Mouse (Mus musculus) heart, embryonic 15.5 days (tissue): ENCODE measurements around the gene Thsd4. TPM values are rescaled to one million over a fixed set of nuclear protein-coding genes. Genes with fewer than 3 reads are reported as not detected.

Source experiments
- ATAC-seq: fragments of 200-750 bp; cut with Nextera tagmentation; replicated peaks from 2 replicates; pipeline ENCODE4 v1.8.0; 2017; ENCODE audit warnings: low read depth, moderate TSS enrichment; ENCODE audit not compliant: insufficient number of reproducible peaks, insufficient read depth, low FRiP score
- H3K27ac ChIP-seq: fragments of 300-500 bp; sonication (generic); 2 replicates; pipeline ENCODE4 v1.5.1; 2015; ENCODE audit warnings: mild to moderate bottlenecking, inconsistent platforms
- H3K27me3 ChIP-seq: fragments of 300-500 bp; sonication (generic); 2 replicates; pipeline ENCODE4 v1.6.1; 2015; ENCODE audit warnings: inconsistent platforms
- H3K36me3 ChIP-seq: fragments of 300-500 bp; sonication (generic); 2 replicates; pipeline ENCODE4 v1.6.1; 2015; ENCODE audit warnings: mild to moderate bottlenecking, inconsistent platforms
- H3K4me1 ChIP-seq: fragments of 300-500 bp; sonication (generic); replicated peaks from 2 replicates; pipeline ENCODE4 v1.6.1; 2015; ENCODE audit warnings: inconsistent platforms
- H3K4me2 ChIP-seq: fragments of 300-500 bp; sonication (generic); 2 replicates; pipeline ENCODE4 v1.6.1; 2015; ENCODE audit warnings: inconsistent platforms, mild to moderate bottlenecking, moderate library complexity
- H3K4me3 ChIP-seq: fragments of 300-500 bp; sonication (generic); 2 replicates; pipeline ENCODE4 v1.5.1; 2015; ENCODE audit warnings: mild to moderate bottlenecking, inconsistent platforms
- H3K9ac ChIP-seq: fragments of 300-500 bp; sonication (generic); 2 replicates; pipeline ENCODE4 v1.6.1; 2015; ENCODE audit warnings: mild to moderate bottlenecking, inconsistent platforms
- H3K9me3 ChIP-seq: fragments of 300-500 bp; sonication (generic); replicated peaks from 2 replicates; pipeline ENCODE4 v1.6.1; 2016; ENCODE audit warnings: inconsistent platforms
- WGBS: fragments of 180-500 bp; shearing (Covaris S2); methylation state at CpG from one replicate; pipeline ENCODE4 v1.1.7; 2015; ENCODE audit warnings: mixed read lengths; 5-methylcytosine and 5-hydroxymethylcytosine counted together
- polyA plus RNA-seq: library from polyadenylated mRNA; unstranded; fragments of >200 nt; fragmentation: Nextera tagmentation; extraction: Ambion mirVana; gene quantifications from 2 replicates; pipeline ENCODE4 v1.2.1, GENCODE M21; 2015

Thsd4 gene
- polyA plus RNA-seq, 1 experiment from 2014 or later = 7.5 TPM

- no peaks in the 10 kb centered on the region for H3K4me1 ChIP-seq
- 79% methylated on average over 7 of the region's 7 CpGs for WGBS
- no peaks in the 10 kb centered on the region for H3K27me3 ChIP-seq
- H3K36me3 ChIP-seq = no peaks in the 10 kb centered on the region
- ATAC-seq = no peak
- no peaks in the 10 kb centered on the region for H3K9me3 ChIP-seq
- no peak overlapping the region for H3K4me2 ChIP-seq
- no peak overlapping the region for H3K9ac ChIP-seq
- H3K27ac ChIP-seq = no peak overlapping the region
- no peak overlapping the region for H3K4me3 ChIP-seq
Observed at GRCm38 (mm10) chr9:60160194-60160593, 361.7 kb downstream of the Thsd4 start.

GRCm38 (mm10) chr9:60152990-60153389 lies 368.9 kb downstream of the Thsd4 start:
- H3K9ac ChIP-seq = no peak overlapping the region
- no peak for ATAC-seq
- H3K4me2 ChIP-seq = no peak overlapping the region
- H3K36me3 ChIP-seq = no peaks in the 10 kb centered on the region
- 88% methylated on average over 1 of the region's 1 CpGs for WGBS
- no peaks in the 10 kb centered on the region for H3K27me3 ChIP-seq
- no peak overlapping the region for H3K4me3 ChIP-seq
- no peaks in the 10 kb centered on the region for H3K4me1 ChIP-seq
- no peaks in the 10 kb centered on the region; the same call in 1 of the 2 replicates for H3K9me3 ChIP-seq
- no peak overlapping the region for H3K27ac ChIP-seq

DNA sequence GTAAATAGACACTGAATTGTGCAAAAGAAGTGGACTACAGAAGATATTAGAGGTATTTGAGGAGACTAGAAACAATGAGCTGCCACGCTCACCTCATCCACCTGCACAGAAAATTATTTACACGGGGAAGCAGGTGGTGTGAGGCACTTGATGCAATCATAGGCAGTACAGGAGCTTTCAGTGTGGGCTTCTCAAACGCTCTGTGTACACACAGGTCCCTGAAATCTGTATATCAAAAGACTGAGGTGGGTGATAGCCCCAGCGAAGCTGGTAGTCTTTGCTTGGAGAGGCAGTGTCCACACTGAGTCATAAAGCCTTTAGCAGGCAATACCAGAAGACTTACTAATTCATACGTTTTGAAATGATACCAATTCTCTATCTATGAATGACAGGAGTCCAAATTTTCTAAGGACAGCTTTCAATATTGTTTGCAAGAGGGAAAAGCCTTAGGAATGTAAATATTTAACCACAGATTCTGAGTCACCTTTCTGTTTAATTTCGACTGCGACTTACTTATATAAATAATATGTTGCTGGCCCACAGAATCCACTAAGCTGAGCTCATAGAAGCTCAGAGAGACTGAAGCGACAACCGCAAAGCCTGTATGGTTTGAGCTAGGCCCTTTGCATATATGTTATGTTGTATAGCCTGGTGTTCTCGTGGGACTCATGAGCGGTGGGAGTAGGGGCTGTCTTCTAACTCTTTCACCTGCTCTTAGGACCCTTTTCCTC lies 369.8 kb downstream of the Thsd4 start:
- H3K27me3 ChIP-seq = no peaks in the 10 kb centered on the region
- H3K36me3 ChIP-seq = no peaks in the 10 kb centered on the region
- H3K4me3 ChIP-seq = no peak overlapping the region
- ATAC-seq = no peak
- H3K4me1 ChIP-seq = no peaks in the 10 kb centered on the region
- H3K4me2 ChIP-seq = no peak overlapping the region
- WGBS = 78% methylated on average over 11 of the region's 11 CpGs
- H3K27ac ChIP-seq = no peak overlapping the region
- no peak overlapping the region for H3K9ac ChIP-seq
- H3K9me3 ChIP-seq = no peaks in the 10 kb centered on the region; the same call in 1 of the 2 replicates

DNA sequence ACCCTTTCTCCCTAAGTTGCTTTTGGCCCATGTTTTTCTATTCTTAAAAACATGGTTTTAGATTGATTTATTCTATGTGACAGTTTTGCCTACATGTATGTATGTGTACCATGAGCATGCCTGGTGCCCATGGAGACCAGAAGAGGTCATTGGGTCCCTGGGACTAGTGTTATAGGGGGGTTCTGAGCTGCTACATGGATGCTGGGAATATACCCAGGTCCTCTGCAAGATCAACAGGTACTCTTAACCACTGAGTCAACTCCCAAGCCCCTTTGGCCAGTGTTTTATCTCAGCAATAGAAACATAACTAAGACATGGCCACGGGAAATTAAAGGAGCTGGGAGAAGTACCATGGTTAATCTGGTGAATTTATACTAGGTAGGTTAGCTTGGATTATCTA lies 371.3 kb downstream of the Thsd4 start:
- Histone ChIP-seq H3K4me2 (no peak overlapping the region), H3K27me3 (no peaks in the 10 kb centered on the region), H3K4me1 (no peaks in the 10 kb centered on the region), H3K9me3 (no peaks in the 10 kb centered on the region; the same call in 1 of the 2 replicates), H3K9ac (no peak overlapping the region), H3K36me3 (no peaks in the 10 kb centered on the region), H3K27ac (no peak overlapping the region), H3K4me3 (no peak overlapping the region)
- no peak for ATAC-seq
- 85% methylated on average over 1 of the region's 1 CpGs for WGBS

DNA sequence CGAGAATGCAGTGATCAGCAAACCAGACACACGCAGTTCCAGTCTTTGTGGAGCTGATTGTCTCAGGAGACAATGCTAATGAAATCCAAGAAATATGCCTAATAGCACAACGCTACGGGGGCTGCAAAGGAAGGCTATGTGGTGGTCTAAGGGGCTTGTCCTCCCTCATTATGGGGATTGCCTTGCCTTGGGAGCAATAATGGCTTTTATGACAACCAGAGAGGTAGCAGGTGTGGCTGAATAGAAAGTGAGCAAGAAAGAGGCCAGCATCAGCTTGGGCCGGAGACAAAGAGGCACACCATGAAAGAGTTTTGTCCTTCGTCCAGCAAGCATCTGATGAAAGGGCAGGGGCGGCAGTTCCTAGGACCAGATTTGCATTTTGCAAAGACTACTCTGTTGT lies 372.9 kb downstream of the Thsd4 start:
- Histone ChIP-seq H3K9me3 (no peaks in the 10 kb centered on the region; the same call in 1 of the 2 replicates), H3K4me3 (no peak overlapping the region)
- WGBS = 75% methylated on average over 7 of the region's 7 CpGs

GRCm38 (mm10) chr9:60147401-60147800 lies 374.4 kb downstream of the Thsd4 start:
- H3K9ac ChIP-seq = no peak overlapping the region
- H3K4me2 ChIP-seq = no peak overlapping the region
- H3K27ac ChIP-seq = no peak overlapping the region
- 77% methylated on average over 4 of the region's 4 CpGs for WGBS
- H3K4me3 ChIP-seq = no peak overlapping the region
- H3K36me3 ChIP-seq = no peaks in the 10 kb centered on the region
- H3K27me3 ChIP-seq = no peaks in the 10 kb centered on the region
- H3K9me3 ChIP-seq = no peaks in the 10 kb centered on the region
- no peak for ATAC-seq
- no peaks in the 10 kb centered on the region for H3K4me1 ChIP-seq

More for the DNA sequence above, 372.9 kb downstream of the Thsd4 start:
- Histone ChIP-seq H3K4me2 (no peak overlapping the region), H3K27ac (no peak overlapping the region), H3K4me1 (no peaks in the 10 kb centered on the region), H3K9ac (no peak overlapping the region), H3K27me3 (no peaks in the 10 kb centered on the region), H3K36me3 (no peaks in the 10 kb centered on the region)
- no peak for ATAC-seq

- H3K27me3 ChIP-seq = no peaks in the 10 kb centered on the region
- 89% methylated on average over 6 of the region's 6 CpGs for WGBS
Observed at GRCm38 (mm10) chr9:60143816-60144215, 378.0 kb downstream of the Thsd4 start.

DNA sequence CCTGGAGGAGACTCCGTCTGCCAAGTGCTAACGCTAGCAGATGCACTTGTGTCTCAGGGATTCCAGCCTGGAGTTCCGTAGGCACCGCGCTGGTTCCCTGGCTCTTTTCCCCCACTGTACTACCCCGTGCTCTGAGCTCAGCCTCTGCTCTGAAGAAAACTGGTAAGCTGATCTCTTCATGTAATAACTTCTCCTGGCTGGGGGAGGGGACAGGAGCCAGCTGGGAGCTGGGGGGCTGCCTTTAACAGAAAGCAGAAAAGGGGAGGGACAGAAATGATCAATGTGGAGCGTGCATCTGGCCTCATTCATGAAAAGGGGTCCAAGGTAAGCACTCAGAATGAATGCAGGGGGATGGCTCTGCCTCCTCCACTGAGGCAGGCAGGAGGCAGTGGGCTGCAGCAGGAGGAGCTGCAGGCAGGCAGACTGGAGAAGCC lies 380.7 kb downstream of the Thsd4 start:
- no peak for ATAC-seq
- no peak overlapping the region for H3K9ac ChIP-seq

More at GRCm38 (mm10) chr9:60143816-60144215, 378.0 kb downstream of the Thsd4 start:
- no peaks in the 10 kb centered on the region for H3K36me3 ChIP-seq
- H3K4me1 ChIP-seq = no peaks in the 10 kb centered on the region; the same call in 1 of the 2 replicates
- H3K9me3 ChIP-seq = no peaks in the 10 kb centered on the region
- no peak overlapping the region for H3K4me3 ChIP-seq
- no peak overlapping the region for H3K27ac ChIP-seq
- H3K4me2 ChIP-seq = no peak overlapping the region
- no peak overlapping the region for H3K9ac ChIP-seq
- no peak for ATAC-seq

GRCm38 (mm10) chr9:60140411-60140810 lies 381.4 kb downstream of the Thsd4 start:
- H3K9me3 ChIP-seq = no peaks in the 10 kb centered on the region
- no peak overlapping the region for H3K4me2 ChIP-seq
- no peaks in the 10 kb centered on the region for H3K36me3 ChIP-seq
- no peaks in the 10 kb centered on the region for H3K27me3 ChIP-seq
- no peak for ATAC-seq
- no peak overlapping the region for H3K4me3 ChIP-seq
- H3K4me1 ChIP-seq = no peaks in the 10 kb centered on the region; the same call in 1 of the 2 replicates
- H3K27ac ChIP-seq = no peak overlapping the region
- no peak overlapping the region for H3K9ac ChIP-seq
- 48% methylated on average over 6 of the region's 6 CpGs for WGBS

More for the DNA sequence above, 380.7 kb downstream of the Thsd4 start:
- no peaks in the 10 kb centered on the region for H3K27me3 ChIP-seq
- no peaks in the 10 kb centered on the region for H3K9me3 ChIP-seq
- no peaks in the 10 kb centered on the region for H3K36me3 ChIP-seq
- H3K4me3 ChIP-seq = no peak overlapping the region
- H3K4me1 ChIP-seq = no peaks in the 10 kb centered on the region; the same call in 1 of the 2 replicates
- H3K4me2 ChIP-seq = no peak overlapping the region
- H3K27ac ChIP-seq = no peak overlapping the region
- 40% methylated on average over 7 of the region's 7 CpGs for WGBS

- Histone ChIP-seq H3K4me3 (no peak overlapping the region), H3K36me3 (no peaks in the 10 kb centered on the region), H3K27me3 (no peaks in the 10 kb centered on the region), H3K4me2 (no peak overlapping the region), H3K4me1 (no peaks in the 10 kb centered on the region; the same call in 1 of the 2 replicates), H3K9ac (no peak overlapping the region), H3K9me3 (no peaks in the 10 kb centered on the region), H3K27ac (no peak overlapping the region)
- no peak for ATAC-seq
- WGBS = 61% methylated on average over 10 of the region's 10 CpGs
Observed at GRCm38 (mm10) chr9:60139446-60139845, 382.4 kb downstream of the Thsd4 start.

DNA sequence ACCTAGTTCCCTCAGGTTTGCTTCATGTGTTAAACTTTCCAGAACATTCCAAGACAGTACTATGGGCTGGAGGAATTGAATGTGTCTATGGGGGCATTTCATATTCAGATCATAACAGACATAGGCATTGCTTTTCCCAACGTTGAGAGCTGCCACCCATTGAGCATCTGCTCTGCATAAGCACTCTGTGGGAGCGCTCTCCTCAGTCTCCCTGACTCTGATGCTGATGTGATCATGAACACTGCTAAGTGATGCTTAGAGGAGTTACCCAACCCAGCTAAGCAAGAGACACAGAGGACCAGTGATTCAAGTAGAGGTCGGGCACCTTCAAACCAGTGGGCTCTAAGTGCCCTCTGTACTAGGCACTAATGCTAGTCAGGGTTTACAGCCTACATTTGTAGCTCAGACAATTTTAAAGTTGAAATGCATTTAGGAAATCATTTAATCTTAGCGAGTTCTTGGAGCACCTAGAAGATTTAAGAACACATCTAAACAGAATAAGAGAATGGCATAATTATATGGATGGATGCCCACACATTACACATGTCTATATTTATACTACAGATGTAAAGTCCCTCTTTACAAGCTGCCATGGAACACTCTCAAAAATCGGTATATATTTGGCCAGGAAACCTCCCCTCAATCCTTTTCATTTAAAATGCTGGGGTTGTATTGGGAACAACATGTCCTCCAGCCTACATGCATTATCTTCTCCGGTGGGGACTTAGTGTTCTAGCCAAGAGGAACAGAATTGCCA lies 392.4 kb downstream of the Thsd4 start:
- Histone ChIP-seq H3K27me3 (no peaks in the 10 kb centered on the region), H3K4me1 (no peaks in the 10 kb centered on the region), H3K9me3 (no peaks in the 10 kb centered on the region), H3K36me3 (no peaks in the 10 kb centered on the region), H3K9ac (no peak overlapping the region), H3K4me2 (no peak overlapping the region), H3K27ac (no peak overlapping the region), H3K4me3 (no peak overlapping the region)
- ATAC-seq = no peak
- WGBS = 79% methylated on average over 6 of the region's 6 CpGs
